ENCODE assay signal across 8 mouse cellular contexts in genomic region chr6:84587471-84588101, GRCm38 (mm10). TPM values are rescaled to one million over a fixed set of nuclear protein-coding genes. Genes with fewer than 3 reads are reported as not detected.
A peak's percentile ranks its signal among the peaks of the same experiment; 100 is the strongest.
DNase-seq lines count a peak whose midpoint lies in the region; ATAC-seq and TF ChIP-seq lines count a peak whose summit lies in the region.

No protein-coding gene starts in this region.

- H3K79me3 ChIP-seq in C2C12 (ENCODE audit: low read depth), result no peaks in the 10 kb centered on the region

- H3K27me3 ChIP-seq in C2C12 (ENCODE audit: control insufficient read depth, insufficient read depth, insufficient read length), result peaks cover 41% of the 10 kb centered on the region
- H3K27me3 ChIP-seq in forebrain, postnatal 0 days (ENCODE audit: insufficient read depth, low read length), result peaks cover 67% of the 10 kb centered on the region
- peaks cover 34% of the 10 kb centered on the region for H3K27me3 ChIP-seq in hindbrain, embryonic 16.5 days (replicated peaks; ENCODE audit: control insufficient read depth, insufficient read depth, low read length)
- H3K27me3 ChIP-seq in liver, embryonic 12.5 days (replicated peaks), result peaks cover 96% of the 10 kb centered on the region

- TF ChIP-seq CTCF in C2C12 (IDR thresholded peaks at IDR 0.05; ENCODE audit: control insufficient read depth, insufficient read depth, insufficient read length), result no peak
- TF ChIP-seq CTCF in forebrain, postnatal 0 days (IDR thresholded peaks at IDR 0.05; ENCODE audit: low read depth), result no peak

- H3ac ChIP-seq in C2C12 (ENCODE audit: control insufficient read depth, insufficient read length, low read depth), result peak overlapping the region; percentile 50

- no peak overlapping the region for H3K27ac ChIP-seq in forebrain, postnatal 0 days (ENCODE audit: low read depth, low read length)
- H3K27ac ChIP-seq in hindbrain, embryonic 16.5 days (ENCODE audit: low read depth, low read length), result peak overlapping the region; percentile 9; the same call in 1 of the 2 replicates
- no peak overlapping the region for H3K27ac ChIP-seq in liver, embryonic 12.5 days

- H3K9ac ChIP-seq in forebrain, postnatal 0 days, result peak overlapping the region; percentile 22; the same call in 1 of the 2 replicates
- peak overlapping the region; percentile 58 for H3K9ac ChIP-seq in hindbrain, embryonic 16.5 days (ENCODE audit: low read depth, low read length)
- no peak overlapping the region for H3K9ac ChIP-seq in liver, embryonic 12.5 days

- peak overlapping the region; percentile 90 for H3K4me2 ChIP-seq in forebrain, postnatal 0 days (ENCODE audit: low read depth)
- peak overlapping the region; percentile 94 for H3K4me2 ChIP-seq in hindbrain, embryonic 16.5 days (ENCODE audit: low read length)
- H3K4me2 ChIP-seq in liver, embryonic 12.5 days, result peak overlapping the region; percentile 68

- DNase-seq in adrenal gland, adult 2 months, result peak; percentile 77
- peak; percentile 28 for DNase-seq in forebrain, postnatal 0 days
- DNase-seq in neural tube, embryonic 10.5 days (ENCODE audit: extremely low spot score, low spot score), result peak; percentile 84
- no peak for DNase-seq in left cerebral cortex, postnatal 4 days
- DNase-seq in left cerebral cortex, adult 9 months (ENCODE audit: low spot score in 2 of 2), result no peak

- ATAC-seq in forebrain, postnatal 0 days, result no peak
- no peak for ATAC-seq in hindbrain, embryonic 16.5 days
- ATAC-seq in liver, embryonic 12.5 days, result no peak

- no peaks in the 10 kb centered on the region for H3K79me2 ChIP-seq in C2C12 (ENCODE audit: control insufficient read depth, insufficient read depth)

- no peaks in the 10 kb centered on the region for H3K9me3 ChIP-seq in forebrain, postnatal 0 days (ENCODE audit: low read length)
- H3K9me3 ChIP-seq in hindbrain, embryonic 16.5 days (ENCODE audit: control insufficient read depth, low read length), result no peaks in the 10 kb centered on the region
- H3K9me3 ChIP-seq in liver, embryonic 12.5 days (replicated peaks), result no peaks in the 10 kb centered on the region

- no peaks in the 10 kb centered on the region for H3K36me3 ChIP-seq in C2C12 (ENCODE audit: control insufficient read depth, insufficient read depth)
- H3K36me3 ChIP-seq in forebrain, postnatal 0 days (ENCODE audit: insufficient read depth), result no peaks in the 10 kb centered on the region
- no peaks in the 10 kb centered on the region for H3K36me3 ChIP-seq in hindbrain, embryonic 16.5 days (ENCODE audit: control insufficient read depth, insufficient read depth, low read length)
- H3K36me3 ChIP-seq in liver, embryonic 12.5 days, result no peaks in the 10 kb centered on the region

- H3K4me3 ChIP-seq in C2C12 (ENCODE audit: insufficient read depth, poor library complexity, severe bottlenecking), result peak overlapping the region; percentile 18
- H3K4me3 ChIP-seq in forebrain, postnatal 0 days (ENCODE audit: low read depth, low read length), result peak overlapping the region; percentile 44
- H3K4me3 ChIP-seq in hindbrain, embryonic 16.5 days (ENCODE audit: low read length), result peak overlapping the region; percentile 53
- H3K4me3 ChIP-seq in liver, embryonic 12.5 days, result peak overlapping the region; percentile 50

- intact Hi-C loops in left cerebral cortex, postnatal 4 days (cut with DNase I), result loop anchor here (5.0 kb wide), 1 partner anchor 490 kb away; no protein-coding TSS in a partner anchor

- H3K4me1 ChIP-seq in forebrain, postnatal 0 days (ENCODE audit: insufficient read depth), result peaks cover 27% of the 10 kb centered on the region
- H3K4me1 ChIP-seq in hindbrain, embryonic 16.5 days (ENCODE audit: control insufficient read depth, insufficient read depth, low read depth, low read length), result peaks cover 60% of the 10 kb centered on the region
- peaks cover 58% of the 10 kb centered on the region for H3K4me1 ChIP-seq in liver, embryonic 12.5 days

- under 1% methylated on average over 51 of the region's 51 CpGs for WGBS in forebrain, postnatal 0 days
- WGBS in hindbrain, embryonic 16.5 days, result under 1% methylated on average over 51 of the region's 51 CpGs
- under 1% methylated on average over 51 of the region's 51 CpGs for WGBS in liver, embryonic 12.5 days (ENCODE audit: insufficient replicate concordance)

TF ChIP-seq in C2C12, 6 proteins besides CTCF, POLR2A, EP300 and RAD21:
- TF ChIP-seq MYOG (IDR thresholded peaks at IDR 0.05; ENCODE audit: control insufficient read depth, extremely low read depth, insufficient read length) (no peak), FOSL1 (IDR thresholded peaks at IDR 0.05; ENCODE audit: insufficient read depth, low read length, poor library complexity, severe bottlenecking) (no peak), MAX (IDR thresholded peaks at IDR 0.05) (no peak), MYOD1 (IDR thresholded peaks at IDR 0.05; ENCODE audit: control insufficient read depth, insufficient read length, low read depth) (no peak), USF1 (IDR thresholded peaks at IDR 0.05; ENCODE audit: low read depth) (no peak), CEBPB (IDR thresholded peaks at IDR 0.05; ENCODE audit: low read depth) (no peak)

RNA-seq across cellular contexts. Expression of gene Cyp26b1, which starts 6.1 kb away (rescaled TPM):
- polyA plus RNA-seq in C2C12 (2012; fragmentation: generic; extraction: Trizol), result 4.4 TPM
- total RNA-seq in adrenal gland, adult 2 months (2021), result 10 to 100 TPM; 25.6 to 28.6 TPM
- polyA plus RNA-seq in adrenal gland, adult 2 months (2012; rRNA removed), result 1.2 and 6.4 TPM in 2 replicates
- total RNA-seq in forebrain, postnatal 0 days (2014; rRNA removed), result 7.5 and 10.6 TPM in 2 replicates
- 5.2 and 6.5 TPM in 2 replicates for polyA plus RNA-seq in forebrain, postnatal 0 days (2015; fragmentation: Nextera tagmentation; extraction: Ambion mirVana)
- polyA plus RNA-seq in hindbrain, embryonic 16.5 days (2015; fragmentation: Nextera tagmentation; extraction: Ambion mirVana), result 37.4 and 48.4 TPM in 2 replicates
- polyA plus RNA-seq in liver, embryonic 12.5 days (2016; fragmentation: Nextera tagmentation; extraction: Ambion mirVana), result 0.23 and 0.25 TPM in 2 replicates
- 10 to 100 TPM; 28.9 to 29.7 TPM for total RNA-seq in left cerebral cortex, postnatal 4 days (2021)

Comparison
In these comparisons a context has a peak if more than half of its experiments do, and no peak if none do; other contexts are left out.
1. DNase-seq: peak in adrenal gland, adult 2 months (single experiment), forebrain, postnatal 0 days (single experiment) and neural tube, embryonic 10.5 days (single experiment); none in left cerebral cortex, postnatal 4 days (single experiment) and left cerebral cortex, adult 9 months (0 of 2).
2. Peak in every context shown above with its lines, with median percentiles within 50 percentile points of each other: H3K4me3 ChIP-seq and H3K4me2 ChIP-seq.